Mouse (Mus musculus): ENCODE results near the gene Smim5.
A peak's percentile ranks its signal among the peaks of the same experiment; 100 is the strongest.

Smim5 gene

DNA sequence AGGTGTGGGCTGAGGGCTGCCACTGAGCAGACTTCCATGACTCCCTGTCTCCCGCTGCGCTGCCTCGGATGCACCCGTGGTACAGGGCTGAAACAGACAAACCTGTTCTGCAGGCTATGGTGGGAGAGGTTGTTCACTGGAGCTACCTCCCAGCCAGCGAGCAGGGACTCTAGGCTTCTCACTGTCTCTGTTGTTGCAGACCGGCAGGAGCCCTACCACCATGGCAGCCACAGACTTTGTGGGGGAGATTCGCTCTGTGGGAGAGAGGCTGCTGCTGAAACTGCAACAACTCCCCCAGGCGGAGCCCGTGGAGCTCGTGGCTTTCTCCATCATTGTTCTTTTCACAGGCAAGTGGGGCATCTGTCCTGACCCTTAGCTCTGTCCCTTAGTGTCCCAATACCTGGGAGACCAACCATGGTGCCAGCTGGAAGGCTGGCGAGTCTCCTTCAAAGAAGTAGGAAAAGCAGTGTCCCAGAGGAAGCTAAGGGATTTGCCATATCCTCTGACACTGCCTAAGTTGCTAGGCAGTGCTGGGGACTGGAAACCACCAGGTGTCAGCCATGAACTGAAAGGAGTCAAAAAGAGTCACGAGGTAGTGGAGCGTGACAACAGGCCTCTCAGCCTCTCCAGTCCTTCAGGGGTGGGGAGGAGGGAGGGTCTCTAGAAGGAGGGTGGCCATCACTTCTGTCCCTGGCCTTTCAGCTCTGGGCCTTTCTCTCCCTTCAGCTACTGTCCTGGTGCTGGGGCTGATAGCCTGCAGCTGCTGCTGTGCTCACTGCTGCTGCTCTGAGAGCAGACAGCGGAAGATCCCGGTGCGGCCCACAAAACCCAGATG lies 5.4 kb downstream of the Smim5 start:
- TF ChIP-seq GATA4 (IDR thresholded peaks at IDR 0.05; ENCODE audit: insufficient replicate concordance, low read length): no peak

DNA sequence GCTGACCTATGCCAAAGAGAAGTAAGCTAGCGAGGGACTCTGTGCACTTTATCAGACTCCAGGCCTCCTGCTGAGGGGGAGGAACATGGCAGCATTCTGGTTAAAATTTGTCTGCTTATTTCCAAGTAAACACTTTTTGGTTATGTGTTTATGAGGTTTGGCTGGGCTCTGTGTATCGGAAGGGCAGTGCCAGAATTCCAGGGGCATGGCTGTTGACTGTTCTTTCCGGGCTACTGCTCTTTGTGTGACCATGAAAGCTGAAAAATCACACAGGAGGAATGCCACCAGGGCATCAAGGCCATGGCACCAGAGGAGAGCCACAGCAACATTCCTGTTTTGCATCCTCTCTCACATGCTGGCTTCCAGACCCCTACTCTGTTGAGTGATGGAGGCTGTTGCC lies 6.3 kb downstream of the Smim5 start:
- TF ChIP-seq GATA4 (IDR thresholded peaks at IDR 0.05; ENCODE audit: insufficient replicate concordance, low read length): no peak

DNA sequence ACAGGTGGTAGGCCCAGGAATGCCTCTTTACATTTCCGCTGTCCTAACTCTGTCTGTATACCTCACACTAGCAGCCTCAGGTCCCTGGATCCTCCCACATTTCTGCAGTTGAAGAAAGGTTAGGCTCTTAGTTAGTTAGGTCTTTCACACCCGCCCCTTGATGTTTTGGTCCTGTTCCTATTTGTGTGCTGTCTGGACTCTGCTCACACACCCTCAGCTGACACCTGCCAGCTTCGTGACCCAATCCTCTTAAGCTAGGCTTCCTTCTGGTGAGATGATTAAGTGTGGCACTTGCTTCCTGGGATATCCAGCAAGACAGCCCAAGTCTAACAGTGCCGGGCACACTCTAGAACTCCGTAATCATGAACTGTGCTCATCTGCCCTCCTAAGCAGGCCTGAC lies 6.8 kb downstream of the Smim5 start:
- TF ChIP-seq GATA4 (IDR thresholded peaks at IDR 0.05; ENCODE audit: insufficient replicate concordance, low read length): no peak

DNA sequence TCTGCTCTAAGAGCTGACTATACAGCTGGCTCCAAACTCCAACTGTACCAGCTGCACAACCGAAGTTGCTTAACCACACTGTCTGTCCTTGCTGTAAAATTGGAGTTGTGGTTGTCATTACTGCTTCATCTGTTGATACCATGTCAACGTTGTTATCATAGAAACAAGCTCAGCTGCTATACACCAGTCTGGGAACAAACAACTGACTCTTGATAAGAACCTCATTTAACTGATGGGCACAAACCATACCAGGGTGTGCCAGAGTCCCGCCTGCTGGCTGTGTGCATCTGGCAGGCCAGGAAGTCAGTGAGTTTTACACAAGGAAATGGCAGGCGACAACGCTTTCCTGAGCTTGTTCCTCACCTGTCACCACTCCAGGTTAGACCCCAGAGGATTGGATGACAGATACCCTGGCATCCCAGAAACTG lies 11.4 kb downstream of the Smim5 start:
- TF ChIP-seq GATA4 (IDR thresholded peaks at IDR 0.05; ENCODE audit: insufficient replicate concordance, low read length): peak; percentile 96

DNA sequence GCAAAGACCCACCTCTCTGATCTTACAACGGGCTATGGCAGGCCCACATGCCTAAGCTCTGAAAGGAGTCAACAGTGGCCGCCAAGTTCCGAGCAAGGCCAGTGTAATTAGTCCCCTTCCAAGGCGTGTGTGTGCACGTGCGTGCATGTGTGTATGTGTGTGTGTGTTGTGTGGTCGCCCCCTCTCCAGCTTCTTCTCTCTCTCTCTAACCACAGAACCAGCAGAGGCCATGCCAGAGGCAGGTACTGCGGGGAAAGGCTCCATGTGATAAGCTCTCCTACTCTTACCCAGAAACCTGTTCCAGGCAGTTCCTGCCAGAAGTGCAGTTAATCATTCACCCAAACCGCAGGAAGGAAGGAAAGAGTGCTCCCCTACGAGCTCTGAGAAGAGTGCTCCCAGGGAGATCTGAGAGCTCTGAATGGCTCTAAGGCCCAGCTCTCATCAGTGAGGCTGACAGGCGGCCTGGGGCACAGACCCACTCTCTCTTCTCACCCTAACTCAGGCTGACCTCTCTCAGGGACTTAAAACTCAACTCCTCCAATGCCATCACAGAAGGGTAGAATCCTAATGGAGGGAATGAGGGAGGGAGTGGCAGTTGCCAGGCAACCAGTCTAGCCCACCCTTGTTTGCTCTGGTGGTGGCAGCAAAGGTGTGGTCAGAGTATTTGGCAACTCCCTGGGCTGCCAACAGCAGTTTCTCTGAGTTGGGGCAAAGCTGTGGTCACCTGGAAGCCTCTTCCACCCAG lies 12.0 kb downstream of the Smim5 start, which contains the start of gene Smim6:
TSS of gene Smim6 (plus strand) at position 386 of the 745 bp plus-strand sequence.
- TF ChIP-seq GATA4 (IDR thresholded peaks at IDR 0.05; ENCODE audit: insufficient replicate concordance, low read length): no peak

DNA sequence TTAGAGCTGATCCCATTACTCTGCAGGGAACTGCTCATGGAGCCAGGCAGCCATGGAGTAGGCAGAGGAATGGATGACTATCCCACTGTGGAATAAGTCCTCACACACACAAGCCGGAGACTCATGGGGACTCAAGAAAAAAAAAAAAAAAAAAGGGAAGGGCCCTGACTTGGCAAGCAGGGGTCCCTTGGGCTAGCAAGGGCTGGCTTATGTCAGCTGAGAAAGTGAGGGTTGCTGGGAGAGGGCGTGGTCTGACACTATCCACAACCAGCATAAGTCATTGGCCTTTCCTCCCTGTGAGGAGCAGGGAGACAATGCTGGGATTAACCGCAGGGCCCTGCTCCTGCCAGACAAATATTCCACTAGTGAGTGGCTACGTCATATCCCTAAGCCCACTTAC lies 16.8 kb downstream of the Smim5 start:
- no peak for TF ChIP-seq GATA4 (IDR thresholded peaks at IDR 0.05; ENCODE audit: insufficient replicate concordance, low read length)

DNA sequence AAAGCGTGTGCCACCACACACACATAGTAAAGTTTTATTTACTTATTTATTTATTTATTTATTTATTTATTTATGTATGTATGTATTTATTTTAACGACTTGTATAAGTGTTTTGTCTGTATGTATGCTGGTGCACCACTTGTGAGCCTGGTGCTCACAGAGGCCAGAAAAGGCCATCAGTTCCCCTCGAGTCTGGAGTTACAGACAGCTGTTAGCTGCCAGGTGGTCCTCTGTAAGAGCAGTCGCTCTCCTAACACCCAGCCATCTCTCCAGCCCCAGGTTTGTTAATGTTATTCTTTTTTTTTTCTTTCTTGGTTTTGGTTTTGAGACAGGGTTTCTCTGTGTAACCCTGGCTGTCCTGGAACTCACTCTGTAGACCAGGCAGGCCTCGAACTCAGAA lies 18.9 kb downstream of the Smim5 start:
- no peak for TF ChIP-seq GATA4 (IDR thresholded peaks at IDR 0.05; ENCODE audit: insufficient replicate concordance, low read length)

DNA sequence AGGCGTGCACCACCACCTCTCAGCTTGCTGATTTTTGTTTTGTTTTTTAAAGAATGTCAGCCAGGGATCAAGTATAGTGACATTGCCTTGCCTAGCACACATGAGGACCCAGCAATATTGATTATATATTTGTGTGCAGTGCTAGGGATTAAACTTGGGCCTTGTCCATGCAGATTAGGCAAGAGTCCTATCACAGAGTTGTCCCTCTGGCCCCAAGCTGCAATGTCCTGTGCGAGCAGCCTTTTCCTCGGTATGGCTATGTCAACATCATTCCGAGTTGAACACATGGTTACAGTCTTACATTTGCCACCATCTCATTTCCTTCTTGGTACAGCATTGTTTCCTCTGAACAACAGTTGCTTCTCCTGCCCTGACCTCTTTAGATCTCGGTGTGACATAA lies 19.3 kb downstream of the Smim5 start:
- no peak for TF ChIP-seq GATA4 (IDR thresholded peaks at IDR 0.05; ENCODE audit: insufficient replicate concordance, low read length)

DNA sequence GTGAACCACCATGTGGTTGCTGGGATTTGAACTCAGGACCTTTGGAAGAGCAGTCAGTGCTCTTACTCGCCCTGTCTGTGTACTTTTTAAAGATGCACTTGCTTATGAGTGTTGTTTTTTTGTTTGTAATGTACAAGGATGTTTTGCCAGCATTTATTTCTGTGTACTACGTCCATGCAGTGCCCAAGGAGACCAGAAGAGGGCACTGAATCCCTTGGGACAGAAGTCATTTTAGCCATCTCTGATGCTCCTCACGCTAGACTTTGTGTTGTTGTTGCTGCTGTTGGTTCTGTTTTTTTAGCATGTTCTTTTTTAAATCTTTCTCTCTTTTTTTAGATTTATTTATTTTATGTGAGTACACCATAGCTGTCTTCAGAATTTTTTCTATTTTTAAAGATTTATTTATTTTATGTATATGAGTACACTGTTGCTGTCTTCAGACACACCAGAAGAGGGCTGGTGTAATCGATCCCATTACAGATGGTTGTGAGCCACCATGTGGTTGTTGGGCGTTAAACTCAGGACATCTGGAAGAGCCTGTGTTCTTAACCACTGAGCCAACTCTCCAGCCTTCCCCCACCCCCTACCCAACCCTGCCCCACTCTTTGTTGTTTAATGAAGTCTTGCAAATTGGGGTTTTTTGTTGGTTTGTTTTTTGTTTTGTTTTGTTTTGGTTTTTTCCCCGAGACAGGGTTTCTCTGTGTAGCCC lies 20.5 kb downstream of the Smim5 start:
- TF ChIP-seq GATA4 (IDR thresholded peaks at IDR 0.05; ENCODE audit: insufficient replicate concordance, low read length): no peak

DNA sequence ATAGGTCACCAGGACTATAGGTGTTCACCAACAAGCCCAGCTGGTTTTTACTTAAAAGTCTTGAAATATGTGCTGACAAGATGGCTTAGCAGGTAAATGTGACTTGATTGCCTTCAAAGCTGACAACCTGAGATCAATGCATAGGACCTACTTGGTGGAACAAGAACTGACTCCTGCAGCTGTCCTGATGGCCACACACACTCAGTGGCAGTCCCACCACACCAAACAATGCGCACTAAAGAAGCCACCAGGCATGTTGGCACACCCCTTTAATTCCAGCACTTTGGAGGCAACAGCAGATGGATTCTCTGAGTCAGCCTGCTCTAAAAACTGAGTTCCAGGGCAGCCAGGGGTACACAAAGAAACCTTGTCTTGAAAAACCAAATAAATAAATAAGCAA lies 22.2 kb downstream of the Smim5 start:
- TF ChIP-seq GATA4 (IDR thresholded peaks at IDR 0.05; ENCODE audit: insufficient replicate concordance, low read length): no peak

DNA sequence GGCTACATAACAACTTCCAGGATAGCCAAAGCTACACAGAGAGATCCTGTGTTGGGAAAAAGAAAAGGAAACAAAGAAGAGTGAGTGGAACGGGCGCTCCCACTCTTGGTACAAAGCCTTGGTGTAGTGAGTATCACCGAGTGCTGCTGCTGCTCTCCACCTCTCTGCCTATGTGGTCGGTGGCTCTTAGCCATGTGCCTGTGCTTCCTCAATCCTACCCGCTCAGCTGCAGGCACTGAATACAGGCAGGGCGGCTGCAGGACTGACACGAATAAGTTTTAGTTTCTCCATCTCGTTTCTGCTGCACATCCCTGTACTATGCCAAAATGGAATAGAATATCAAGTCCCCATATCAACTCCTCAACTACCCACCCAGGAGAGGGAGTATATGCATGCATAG lies 29.3 kb downstream of the Smim5 start:
- no peak for TF ChIP-seq GATA4 (IDR thresholded peaks at IDR 0.05; ENCODE audit: insufficient replicate concordance, low read length)

DNA sequence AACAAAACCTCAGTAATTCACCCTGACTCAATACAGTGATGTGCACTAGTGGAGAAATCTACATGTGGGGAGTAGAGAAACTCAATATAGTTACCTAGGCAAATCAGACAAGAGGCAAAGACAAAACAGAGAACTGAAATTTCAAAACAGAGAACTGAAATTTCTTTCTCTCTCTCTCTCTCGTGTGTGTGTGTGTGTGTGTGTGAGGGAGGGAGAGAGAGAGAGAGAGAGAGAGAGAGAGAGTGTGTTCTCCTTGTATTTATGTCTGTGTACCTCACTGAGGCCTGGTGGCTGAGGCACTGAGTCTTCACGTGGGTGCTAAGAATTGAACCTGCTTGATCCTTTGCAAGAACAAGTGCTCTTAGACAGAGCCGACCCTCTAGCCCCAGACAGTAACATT lies 30.1 kb downstream of the Smim5 start:
- TF ChIP-seq GATA4 (IDR thresholded peaks at IDR 0.05; ENCODE audit: insufficient replicate concordance, low read length): no peak

DNA sequence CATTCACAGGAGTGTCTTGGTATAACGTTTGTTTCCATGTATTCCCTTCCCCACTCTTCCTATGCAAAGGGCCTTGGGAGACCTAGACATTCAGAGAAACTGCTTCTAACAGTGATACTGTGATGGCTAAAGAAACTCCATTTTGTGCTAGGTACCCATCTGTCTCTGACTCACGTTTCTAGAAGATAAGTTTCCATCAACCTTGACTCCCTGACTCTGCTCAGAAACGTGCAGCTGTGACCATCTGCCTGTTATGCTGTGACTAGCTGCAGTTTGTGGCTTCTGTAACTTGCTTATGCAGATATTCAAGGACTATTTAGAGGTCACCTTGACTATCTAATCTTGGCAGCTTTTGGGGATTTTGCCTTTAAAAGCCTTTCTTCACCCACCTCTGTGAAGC lies 31.5 kb downstream of the Smim5 start:
- TF ChIP-seq GATA4 (IDR thresholded peaks at IDR 0.05; ENCODE audit: insufficient replicate concordance, low read length): no peak

DNA sequence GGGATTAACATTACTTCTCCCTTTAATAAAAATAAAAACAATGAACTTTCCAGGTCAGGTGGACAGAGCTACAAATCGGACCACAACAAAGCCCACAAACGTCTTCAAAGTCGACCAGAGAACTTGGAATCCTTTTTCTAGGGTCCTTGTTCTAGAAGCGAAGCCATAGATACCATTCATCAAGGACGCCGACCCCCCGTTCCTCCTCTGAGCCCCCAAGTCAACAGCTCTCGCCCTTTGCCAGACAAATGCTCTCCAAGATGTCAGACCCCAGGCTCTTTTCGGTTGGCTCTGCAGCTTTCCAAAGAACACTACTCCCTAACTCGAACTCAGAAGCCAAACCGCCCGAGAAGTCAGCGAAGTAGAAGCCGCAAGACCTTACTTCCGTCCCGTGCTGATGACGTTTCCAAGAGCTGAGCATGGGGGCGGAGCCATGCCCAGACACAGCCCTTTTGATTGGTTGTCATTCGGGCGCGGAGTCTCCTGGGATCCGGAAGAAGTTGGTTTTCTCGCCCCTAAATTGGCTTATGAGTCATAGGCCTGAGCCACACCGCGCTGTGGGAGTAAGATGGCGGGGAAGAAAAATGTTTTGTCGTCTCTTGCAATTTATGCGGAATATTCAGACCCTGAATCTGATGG lies 33.5 kb downstream of the Smim5 start, which contains the start of the genes Sap30bp and Recql5:
TSS of gene Sap30bp (plus strand) at position 175 of the 639 bp plus-strand sequence.
TSS of gene Recql5 (minus strand) at position 370 of the 639 bp plus-strand sequence.
- no peak for TF ChIP-seq GATA4 (IDR thresholded peaks at IDR 0.05; ENCODE audit: insufficient replicate concordance, low read length)

DNA sequence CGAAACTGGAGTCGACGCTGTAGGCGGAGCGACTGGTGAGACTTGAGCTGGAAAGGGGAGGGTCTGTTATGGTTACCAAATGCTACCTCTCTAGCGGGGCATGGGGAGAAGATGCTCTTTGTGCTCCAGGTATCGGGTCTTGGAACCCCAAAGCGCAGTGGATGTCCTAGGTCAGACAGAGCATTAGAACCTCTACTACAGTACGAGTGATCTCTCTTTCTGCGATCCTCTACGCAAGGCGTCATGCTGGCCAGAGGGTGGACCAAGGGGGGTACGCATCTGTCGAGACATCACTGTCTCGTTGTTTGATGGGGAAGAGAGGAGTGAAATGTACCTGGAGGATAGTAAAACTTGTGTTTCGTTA lies 34.0 kb downstream of the Smim5 start:
- TF ChIP-seq GATA4 (IDR thresholded peaks at IDR 0.05; ENCODE audit: insufficient replicate concordance, low read length): no peak

All from liver, adult (tissue).